Mouse (Mus musculus) ES-E14 (cell line): ENCODE measurements around the gene Clp1. TPM values are rescaled to one million over a fixed set of nuclear protein-coding genes. Genes with fewer than 3 reads are reported as not detected.
A peak's percentile ranks its signal among the peaks of the same experiment; 100 is the strongest.

Source experiments
- DNase-seq: peaks from one replicate; pipeline ENCODE4 v3.0.0-alpha.2; 2013; ENCODE audit warnings: low read depth, low spot score
- H3K27ac ChIP-seq: 2 replicates; pipeline ENCODE4 v1.5.1; 2012; ENCODE audit warnings: low read depth, mild to moderate bottlenecking, low read length, moderate library complexity, mixed read lengths; ENCODE audit not compliant: poor library complexity, insufficient read depth, severe bottlenecking
- H3K36me3 ChIP-seq: 2 replicates; pipeline ENCODE4 v1.6.1; 2012; ENCODE audit warnings: mild to moderate bottlenecking, low read length, moderate library complexity, mixed read lengths; ENCODE audit not compliant: control insufficient read depth, poor library complexity, insufficient read depth, severe bottlenecking
- H3K4me1 ChIP-seq, 2 experiments: fragments of 150-350 bp in 1 of 2; sonication (generic) in 1 of 2; 2 replicates each; pipeline ENCODE4 v1.6.1; 2012; ENCODE audit warnings: low read length in 2 of 2, mild to moderate bottlenecking in 1 of 2, mixed read lengths in 1 of 2; ENCODE audit not compliant: control insufficient read depth in 2 of 2, insufficient read depth in 2 of 2, poor library complexity in 1 of 2
- H3K4me3 ChIP-seq, 2 experiments: fragments of 150-350 bp in 1 of 2; sonication (generic) in 1 of 2; 2 replicates each; pipeline ENCODE4 v1.5.1; 2012; ENCODE audit warnings: low read length in 2 of 2, low read depth in 1 of 2, mild to moderate bottlenecking in 1 of 2, mixed read lengths in 1 of 2; ENCODE audit not compliant: insufficient read depth in 1 of 2, poor library complexity in 1 of 2, severe bottlenecking in 1 of 2
- H3K9ac ChIP-seq: 2 replicates; pipeline ENCODE4 v1.6.1; 2012; ENCODE audit warnings: low read depth, mild to moderate bottlenecking, low read length, mixed read lengths; ENCODE audit not compliant: poor library complexity, insufficient read depth, severe bottlenecking
- H3K9me3 ChIP-seq: fragments of 150-350 bp; sonication (generic); 2 replicates; pipeline ENCODE4 v1.6.1; 2012; ENCODE audit warnings: low read depth, mild to moderate bottlenecking, low read length; ENCODE audit not compliant: control insufficient read depth, insufficient read depth
- CHD2 ChIP-seq: IDR thresholded peaks from 2 replicates; pipeline ENCODE4 v1.6.1; 2014; ENCODE audit warnings: mild to moderate bottlenecking, low read depth, low read length, inconsistent platforms
- HCFC1 ChIP-seq: IDR thresholded peaks from 2 replicates; pipeline ENCODE4 v1.6.1; 2012; ENCODE audit warnings: low read length, inconsistent platforms, borderline replicate concordance; ENCODE audit not compliant: insufficient read depth
- MAFK ChIP-seq: IDR thresholded peaks from 2 replicates; pipeline ENCODE4 v1.6.1; 2014; ENCODE audit warnings: mild to moderate bottlenecking, low read depth, low read length, inconsistent platforms; ENCODE audit not compliant: insufficient read depth
- ZC3H11A ChIP-seq: IDR thresholded peaks from 2 replicates; pipeline ENCODE4 v1.6.1; 2012; ENCODE audit warnings: low read depth, mild to moderate bottlenecking, inconsistent platforms, low read length, borderline replicate concordance
- ZNF384 ChIP-seq: IDR thresholded peaks from 2 replicates; pipeline ENCODE4 v1.6.1; 2012; ENCODE audit warnings: low read depth, low read length, inconsistent platforms
- in situ Hi-C, 2 experiments: fragments of 600-800 bp; cut with MboI; formaldehyde crosslinking; loops; one replicate each; pipeline ENCODE4 v1.15.1; 2025; ENCODE audit warnings: low sequenced_read_pairs in 2 of 2, inconsistent platforms in 1 of 2; ENCODE audit not compliant: unreplicated experiment in 2 of 2
- total RNA-seq: library from RNA; depleted of rRNA; stranded (reverse); fragments of 300-350 nt; gene quantifications from 2 replicates; pipeline ENCODE4 v1.2.3, GENCODE M21; 2012

The Clp1 gene
- total RNA-seq, 1 experiment = 36.4 TPM

DNA sequence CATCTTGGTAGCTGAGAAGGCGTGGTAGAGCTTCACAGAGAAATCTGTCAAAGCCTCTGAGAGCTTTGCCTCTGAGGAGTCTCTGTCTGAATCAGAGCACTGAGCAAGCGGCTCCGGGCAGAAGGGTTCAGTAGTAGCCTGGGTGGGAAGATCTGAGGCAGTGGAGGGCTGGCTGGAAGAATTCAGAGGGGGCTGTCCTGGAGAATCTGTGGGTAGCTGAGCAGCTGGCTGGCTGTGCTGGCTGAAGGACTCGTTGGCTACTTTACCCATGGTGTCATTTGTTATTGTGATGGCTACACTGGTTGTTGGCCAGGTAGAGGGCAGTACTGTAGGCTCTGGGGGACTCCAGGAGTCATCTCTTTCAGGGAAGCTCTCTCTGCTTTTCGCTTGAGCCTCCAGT is 46.0 kb upstream of the Clp1 start:
- Histone ChIP-seq H3K27ac (no peak overlapping the region), H3K4me3 (no peak overlapping the region)
- in situ Hi-C loops = no loop called here

DNA sequence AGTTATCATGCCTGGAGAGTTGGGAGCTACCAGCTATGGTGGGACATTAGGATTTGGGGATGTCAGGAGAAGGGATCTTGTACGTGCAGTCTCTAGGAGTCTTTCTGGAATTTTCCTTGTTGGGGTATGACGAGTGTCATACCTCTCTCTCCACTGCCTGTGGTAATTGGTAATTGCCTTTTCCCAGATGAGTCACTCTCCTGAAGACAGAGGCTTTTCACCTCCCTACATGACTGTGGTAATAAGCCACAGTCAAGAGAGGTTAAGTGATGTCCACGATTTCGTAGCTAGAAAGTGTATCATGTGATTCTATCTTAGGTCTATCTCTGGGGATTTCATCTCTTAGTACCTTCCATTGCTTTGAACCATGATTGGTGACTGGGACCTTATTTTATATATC is 45.3 kb upstream of the Clp1 start:
- no peaks in the 10 kb centered on the region for H3K9me3 ChIP-seq
- no peak overlapping the region for H3K9ac ChIP-seq
- no peak overlapping the region for H3K27ac ChIP-seq
- no peak for DNase-seq
- H3K4me1 ChIP-seq = peaks cover 3 to 10% of the 10 kb centered on the region in 2 experiments; a peak in 1 of 4 replicates
- H3K36me3 ChIP-seq = no peaks in the 10 kb centered on the region
- no peak overlapping the region for H3K4me3 ChIP-seq
- TF ChIP-seq HCFC1 (no peak), CHD2 (no peak), ZNF384 (no peak), ZC3H11A (no peak), MAFK (no peak)
- in situ Hi-C loops = no loop called here

More for the DNA sequence above, 46.0 kb upstream of the Clp1 start:
- TF ChIP-seq HCFC1 (no peak), MAFK (no peak), CHD2 (no peak), ZNF384 (no peak), ZC3H11A (no peak)
- no peak for DNase-seq
- Histone ChIP-seq H3K36me3 (no peaks in the 10 kb centered on the region), H3K4me1 (peaks cover 3 to 10% of the 10 kb centered on the region in 2 experiments; a peak in 1 of 4 replicates), H3K9me3 (no peaks in the 10 kb centered on the region), H3K9ac (no peak overlapping the region)

DNA sequence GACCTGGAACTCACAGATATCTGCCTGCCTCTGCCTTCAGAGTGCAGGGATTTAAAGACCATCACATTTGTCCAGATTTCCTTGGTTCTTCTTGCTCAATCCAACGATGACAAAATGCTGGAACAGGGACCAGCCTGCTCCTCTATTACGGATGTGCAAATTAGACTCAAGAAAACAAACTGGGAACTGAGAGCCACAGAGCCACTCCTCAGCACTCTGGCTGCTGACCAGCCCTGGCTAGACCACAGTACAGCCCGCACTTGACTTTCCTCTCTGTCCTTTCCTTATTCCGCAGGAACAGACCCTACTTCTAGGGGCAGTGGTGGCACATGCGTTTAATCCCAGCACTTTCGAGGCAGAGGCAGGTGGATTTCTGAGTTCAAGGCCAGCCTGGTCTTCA is 43.4 kb upstream of the Clp1 start:
- in situ Hi-C loops = no loop called here
- H3K4me3 ChIP-seq = no peak overlapping the region
- DNase-seq = no peak
- no peak overlapping the region for H3K27ac ChIP-seq
- no peaks in the 10 kb centered on the region for H3K36me3 ChIP-seq
- no peaks in the 10 kb centered on the region for H3K9me3 ChIP-seq
- no peak overlapping the region for H3K9ac ChIP-seq
- TF ChIP-seq HCFC1 = no peak
- no peak for TF ChIP-seq MAFK
- TF ChIP-seq ZC3H11A = no peak
- no peak for TF ChIP-seq CHD2
- no peak for TF ChIP-seq ZNF384
- peaks cover 1 to 10% of the 10 kb centered on the region in 2 experiments; a peak in 1 of 4 replicates for H3K4me1 ChIP-seq

DNA sequence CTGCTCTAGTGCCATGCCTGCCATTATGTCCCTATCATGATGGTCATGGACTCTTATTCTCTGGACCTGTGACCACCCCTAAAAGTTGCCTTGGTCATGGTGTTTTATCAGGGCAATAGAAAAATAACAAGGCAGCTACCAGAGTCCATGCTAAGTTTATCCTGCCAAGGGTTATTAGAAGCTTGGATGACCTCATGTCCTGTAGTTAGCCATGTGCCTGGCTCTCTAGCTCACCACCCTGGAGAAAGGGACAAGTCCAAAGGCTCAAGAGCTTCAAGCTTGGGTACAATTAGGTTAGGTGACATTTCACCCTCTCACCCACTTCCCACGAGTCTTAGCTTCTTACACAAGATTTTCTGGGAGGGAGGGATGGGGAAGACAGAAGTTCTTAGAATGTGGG is 35.7 kb upstream of the Clp1 start:
- no peak for DNase-seq
- H3K4me1 ChIP-seq = peaks cover 2 to 11% of the 10 kb centered on the region in 2 experiments; a peak in 3 of 4 replicates
- no peak overlapping the region for H3K4me3 ChIP-seq
- no peak overlapping the region for H3K9ac ChIP-seq
- TF ChIP-seq ZC3H11A (no peak), HCFC1 (no peak)
- H3K27ac ChIP-seq = no peak overlapping the region
- in situ Hi-C loops = no loop called here
- H3K36me3 ChIP-seq = no peaks in the 10 kb centered on the region
- H3K9me3 ChIP-seq = no peaks in the 10 kb centered on the region

DNA sequence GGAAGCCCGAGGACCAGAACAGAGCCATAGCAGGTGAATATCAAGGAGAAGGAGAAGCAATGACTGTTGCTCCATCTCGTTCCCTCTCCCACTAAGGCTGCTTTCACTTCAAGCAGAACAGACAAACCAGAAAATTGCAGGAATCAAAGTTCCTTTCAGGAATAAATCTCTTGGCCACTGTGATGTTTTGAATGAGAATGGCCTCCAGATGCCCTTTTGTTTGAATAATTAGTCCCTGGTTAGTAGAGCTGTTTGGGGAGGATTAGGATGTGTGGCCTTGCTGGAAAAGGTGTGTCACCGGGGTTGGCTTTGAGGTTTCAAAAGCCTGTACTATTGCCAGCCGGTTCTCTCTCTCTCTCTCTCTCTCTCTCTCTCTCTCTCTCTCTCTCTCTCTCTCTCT is 35.1 kb upstream of the Clp1 start:
- in situ Hi-C loops = no loop called here
- DNase-seq = peak; percentile 63
- no peak overlapping the region for H3K4me3 ChIP-seq
- H3K9me3 ChIP-seq = no peaks in the 10 kb centered on the region
- H3K9ac ChIP-seq = no peak overlapping the region
- TF ChIP-seq ZC3H11A (no peak), CHD2 (no peak), HCFC1 (no peak), ZNF384 (no peak), MAFK (no peak)
- H3K36me3 ChIP-seq = no peaks in the 10 kb centered on the region
- H3K4me1 ChIP-seq = peaks cover 2 to 12% of the 10 kb centered on the region in 2 experiments; a peak in 3 of 4 replicates
- no peak overlapping the region for H3K27ac ChIP-seq
